Comparison of ENCODE assay signal across 24 mouse cellular contexts in genomic region chr15:6398881-6399280, GRCm38 (mm10). TPM values are rescaled to one million over a fixed set of nuclear protein-coding genes. Genes with fewer than 3 reads are reported as not detected.
DNase-seq lines count a peak whose midpoint lies in the region; ATAC-seq lines count a peak whose summit lies in the region.
"Had no signal": no experiment of that assay in that cellular context is flagged by ENCODE, and none has a peak within 500 bp of the region (broad histone marks: within the 10 kb centered on the region; RNA-seq: fewer than 3 reads in every experiment).

No protein-coding gene starts in this region.

- no peak overlapping the region for H3K4me3 ChIP-seq in limb, embryonic 12.5 days (replicated peaks)
- H3K4me3 ChIP-seq in limb, embryonic 10.5 days = no peak overlapping the region

- H3K4me1 ChIP-seq in limb, embryonic 12.5 days (replicated peaks) = peaks cover 4% of the 10 kb centered on the region
- H3K4me1 ChIP-seq in limb, embryonic 10.5 days = peaks cover under 1% of the 10 kb centered on the region; the same call in 1 of the 2 replicates

- WGBS in limb, embryonic 12.5 days = 65% methylated on average over 6 of the region's 6 CpGs
- 93% methylated on average over 6 of the region's 6 CpGs for whole genome bisulfite sequencing in limb, embryonic 10.5 days

- peak; percentile 73 for DNase-seq in heart, adult 11 months
- DNase-seq in heart, postnatal 36 days = no peak
- no peak for DNase-seq in limb, embryonic 10.5 days (ENCODE audit: low spot score)
- DNase-seq: adrenal gland, adult 2 months; adrenal gland, adult 8-10 months; adrenal gland, postnatal 10 days; adrenal gland, postnatal 14 days; adrenal gland, postnatal 25 days; adrenal gland, postnatal 36 days; B cell, adult 2 months; cerebellum, adult 11 months; cerebellum, adult 11-12 months; cerebellum, adult 18-20 months had no signal

- intact Hi-C loops in heart, postnatal 36 days (cut with DNase I) = no loop called here

- H3K9ac ChIP-seq in limb, embryonic 12.5 days (replicated peaks) = no peak overlapping the region

- ATAC-seq in limb, embryonic 12.5 days (ENCODE audit: insufficient number of reproducible peaks, insufficient read depth, low FRiP score, low TSS enrichment, low read depth) = peak; percentile 42; the same call in 1 of the 2 replicates
- ATAC-seq: activated CD4-positive, CD25-positive, alpha-beta regulatory T cell, adult 4 months; CD4-positive, CD25-positive, alpha-beta regulatory T cell, adult 4 months; Patski had no signal

- no peak overlapping the region for H3K27ac ChIP-seq in limb, embryonic 12.5 days
- H3K27ac ChIP-seq in limb, embryonic 10.5 days = no peak overlapping the region

- no peaks in the 10 kb centered on the region for H3K27me3 ChIP-seq in limb, embryonic 12.5 days
- no peaks in the 10 kb centered on the region for H3K27me3 ChIP-seq in limb, embryonic 10.5 days (ENCODE audit: low read depth, poor library complexity, severe bottlenecking)
- H3K27me3 ChIP-seq: CH12.LX, Patski had no signal

- no peak overlapping the region for H3K4me2 ChIP-seq in limb, embryonic 12.5 days

- peaks cover 7% of the 10 kb centered on the region for H3K36me3 ChIP-seq in limb, embryonic 12.5 days
- peaks cover 6% of the 10 kb centered on the region; the same call in 1 of the 2 replicates for H3K36me3 ChIP-seq in limb, embryonic 10.5 days
- H3K36me3 ChIP-seq: G1E had no signal

- no peaks in the 10 kb centered on the region for H3K9me3 ChIP-seq in limb, embryonic 12.5 days
- H3K9me3 ChIP-seq in limb, embryonic 10.5 days (replicated peaks) = no peaks in the 10 kb centered on the region
- H3K9me3 ChIP-seq: G1E had no signal

RNA-seq across cellular contexts. Expression of gene C9, which starts 46.2 kb away (rescaled TPM):
- not detected for total RNA-seq in heart, postnatal 36 days (2021)
- polyA plus RNA-seq in limb, embryonic 12.5 days (2016; fragmentation: Nextera tagmentation; extraction: Ambion mirVana) = not detected in 2 replicates
- polyA plus RNA-seq in limb, embryonic 10.5 days (2016; fragmentation: Nextera tagmentation; extraction: Ambion mirVana) = not detected in 2 replicates
- total RNA-seq: adrenal gland, adult 18-20 months; adrenal gland, postnatal 25 days; CH12.LX; ES-E14; G1E; MEL had no signal
- polyA plus RNA-seq: activated CD4-positive, CD25-positive, alpha-beta regulatory T cell, adult 4 months; adrenal gland, adult 2 months; brain, embryonic 14.5 days; C2C12; CD4-positive, CD25-positive, alpha-beta regulatory T cell, adult 4 months; G1E; Patski had no signal
